Mouse (Mus musculus) kidney, adult 2 months (tissue): ENCODE results near the gene Cmpk2. TPM values are rescaled to one million over a fixed set of nuclear protein-coding genes. Genes with fewer than 3 reads are reported as not detected.
"Not testable (repeated sequence)": the region's sequence is repeated elsewhere in the genome, so short reads cannot be mapped to it uniquely, and the experiment has no call there.

Experiments
- DNase-seq: peaks from one replicate; pipeline ENCODE4 v3.0.0; 2021
- H3K27ac ChIP-seq: fragments of 200-500 bp; 2 replicates; pipeline ENCODE4 v1.5.1; 2012; ENCODE audit warnings: low read depth, low read length, control low read depth, inconsistent platforms; ENCODE audit not compliant: insufficient read depth
- H3K27me3 ChIP-seq: fragments of 200-500 bp; replicated peaks from 2 replicates; pipeline ENCODE4 v1.6.1; 2012; ENCODE audit warnings: mild to moderate bottlenecking, moderate library complexity, low read length, inconsistent platforms; ENCODE audit not compliant: control insufficient read depth, insufficient read depth
- H3K36me3 ChIP-seq: fragments of 200-500 bp; 2 replicates; pipeline ENCODE4 v1.6.1; 2012; ENCODE audit warnings: mild to moderate bottlenecking, moderate library complexity, low read length, inconsistent platforms; ENCODE audit not compliant: control insufficient read depth, insufficient read depth
- H3K4me1 ChIP-seq: fragments of 200-500 bp; 2 replicates; pipeline ENCODE4 v1.6.1; 2011; ENCODE audit warnings: low read length; ENCODE audit not compliant: control insufficient read depth, insufficient read depth
- H3K4me3 ChIP-seq: fragments of 200-500 bp; 2 replicates; pipeline ENCODE4 v1.5.1; 2011; ENCODE audit warnings: mild to moderate bottlenecking, low read depth, low read length, control low read depth; ENCODE audit not compliant: insufficient read depth
- CTCF ChIP-seq: fragments of 200-500 bp; conservative IDR thresholded peaks from 2 replicates; pipeline ENCODE4 v1.5.1; 2011; ENCODE audit warnings: low read depth, mild to moderate bottlenecking, control low read depth, low read length, moderate library complexity, mixed read lengths; ENCODE audit not compliant: insufficient read depth, insufficient read length
- POLR2A ChIP-seq: fragments of 200-500 bp; IDR thresholded peaks from one replicate; pipeline ENCODE4 v1.6.1; 2011; ENCODE audit warnings: low read depth, low read length, control low read depth
- WGBS: fragments of 180-500 bp; shearing (Covaris S2); methylation state at CpG from one replicate; pipeline ENCODE4 v1.1.7; 2018; 5-methylcytosine and 5-hydroxymethylcytosine counted together
- polyA plus RNA-seq: library from polyadenylated mRNA; depleted of rRNA; stranded (reverse); fragments of >200 nt; gene quantifications from 2 replicates; pipeline ENCODE4 v1.2.3, GENCODE M21; 2012

Cmpk2 gene
- polyA plus RNA-seq, 1 experiment, result 15.0 TPM

GRCm38 (mm10) chr12:26478196-26479004 is 9.4 kb downstream of the Cmpk2 start:
- Histone ChIP-seq H3K4me1 (peaks cover 2% of the 10 kb centered on the region), H3K36me3 (peaks cover 2% of the 10 kb centered on the region; the same call in 1 of the 2 replicates), H3K27me3 (no peaks in the 10 kb centered on the region; the same call in 1 of the 2 replicates), H3K4me3 (no peak overlapping the region), H3K27ac (no peak overlapping the region)
- peak; percentile 81 for DNase-seq
- 68% methylated on average over 18 of the region's 18 CpGs for WGBS
- TF ChIP-seq POLR2A, result no peak
- no peak for TF ChIP-seq CTCF

DNA sequence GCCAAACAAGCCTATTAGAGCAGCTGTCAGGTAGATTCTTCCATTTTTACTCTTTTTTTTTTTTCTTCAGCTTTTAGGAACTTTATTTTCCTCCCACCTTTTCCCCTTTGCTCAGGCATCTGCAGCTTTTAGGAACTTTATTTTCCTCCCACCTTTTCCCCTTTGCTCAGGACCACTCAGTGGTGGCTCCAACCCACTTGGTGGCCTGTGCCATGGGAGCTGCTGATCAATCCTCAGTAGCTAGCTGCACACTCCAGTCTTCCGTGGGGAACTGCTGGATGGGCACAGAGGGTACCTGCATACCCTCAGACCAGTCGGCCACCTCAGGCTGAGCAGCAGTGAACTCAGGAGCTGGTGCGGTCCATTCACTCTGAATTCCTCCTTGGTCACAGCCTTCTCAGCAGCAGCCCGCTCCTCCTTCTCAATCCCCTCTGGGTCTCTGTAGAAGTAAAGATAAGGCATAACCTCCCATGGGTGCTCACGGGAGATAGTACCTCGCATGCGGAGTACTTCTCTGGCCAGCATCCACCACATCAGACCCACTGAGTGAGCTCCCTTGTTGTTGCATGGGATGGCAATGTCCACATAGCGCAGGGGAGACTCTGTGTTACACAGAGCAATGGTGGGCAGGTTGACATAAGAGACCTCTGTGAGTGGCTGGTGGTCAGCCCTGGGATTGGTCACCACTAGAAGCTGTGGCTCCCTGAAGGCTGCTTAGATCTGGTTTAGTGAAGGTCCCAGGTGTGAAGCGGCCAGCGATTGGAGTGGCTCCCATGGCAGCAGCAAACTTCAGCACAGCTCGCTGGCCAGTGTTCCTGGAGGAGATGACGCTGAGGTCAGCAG is 17.0 kb downstream of the Cmpk2 start:
- not testable (repeated sequence) for DNase-seq, H3K27me3 ChIP-seq, H3K27ac ChIP-seq, H3K4me1 ChIP-seq, H3K36me3 ChIP-seq, H3K4me3 ChIP-seq
- WGBS, result 92% methylated on average over 12 of the region's 12 CpGs

- H3K36me3 ChIP-seq, result no peaks in the 10 kb centered on the region
- no peaks in the 10 kb centered on the region; the same call in 1 of the 2 replicates for H3K4me1 ChIP-seq
- TF ChIP-seq POLR2A, result no peak
- peak; percentile 61 for TF ChIP-seq CTCF
- no peak overlapping the region for H3K27ac ChIP-seq
- peak; percentile 70 for DNase-seq
- 37% methylated on average over 14 of the region's 14 CpGs for WGBS
- no peak overlapping the region for H3K4me3 ChIP-seq
- H3K27me3 ChIP-seq, result no peaks in the 10 kb centered on the region; the same call in 1 of the 2 replicates
Observed at GRCm38 (mm10) chr12:26487874-26488616, 19.0 kb downstream of the Cmpk2 start.

DNA sequence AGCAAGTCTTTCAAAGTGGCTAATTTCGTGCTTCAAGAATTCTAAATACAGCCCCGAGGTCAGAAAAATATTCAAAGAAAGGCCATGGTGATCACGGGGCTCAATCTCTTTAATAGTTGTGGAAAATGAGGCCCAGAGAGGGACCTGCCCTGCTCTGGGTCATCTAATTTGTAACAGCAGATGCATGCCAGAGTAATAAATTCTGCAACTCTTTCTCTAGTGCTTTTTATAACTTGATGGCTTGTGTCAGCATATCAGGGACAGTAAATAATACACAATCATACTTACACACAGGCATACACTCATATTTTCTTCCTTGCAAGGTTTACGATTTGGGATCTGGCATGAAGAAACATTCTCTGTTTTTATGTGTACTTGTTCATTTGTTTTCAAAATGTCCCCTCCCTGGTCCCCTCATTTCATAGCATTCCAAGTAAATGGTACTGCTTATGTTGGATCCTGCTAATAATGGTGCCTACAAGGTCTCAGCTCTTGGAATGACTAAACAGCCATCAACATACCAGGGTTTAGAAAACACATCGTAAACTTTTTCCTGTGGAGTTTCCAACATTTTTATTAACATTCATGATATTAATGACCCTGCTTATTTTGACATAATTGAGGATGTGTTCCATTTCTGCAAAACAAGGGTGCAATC is 19.7 kb downstream of the Cmpk2 start:
- no peaks in the 10 kb centered on the region; the same call in 1 of the 2 replicates for H3K27me3 ChIP-seq
- WGBS, result 33% methylated on average over 5 of the region's 5 CpGs
- no peak overlapping the region for H3K4me3 ChIP-seq
- H3K4me1 ChIP-seq, result no peaks in the 10 kb centered on the region; the same call in 1 of the 2 replicates
- DNase-seq, result peak; percentile 52
- no peak overlapping the region for H3K27ac ChIP-seq
- no peaks in the 10 kb centered on the region for H3K36me3 ChIP-seq
- TF ChIP-seq POLR2A, result no peak
- no peak for TF ChIP-seq CTCF

- Histone ChIP-seq H3K36me3 (no peaks in the 10 kb centered on the region), H3K27me3 (no peaks in the 10 kb centered on the region; the same call in 1 of the 2 replicates), H3K4me1 (no peaks in the 10 kb centered on the region; the same call in 1 of the 2 replicates), H3K4me3 (no peak overlapping the region), H3K27ac (no peak overlapping the region)
- DNase-seq, result no peak
- no peak for TF ChIP-seq CTCF
- TF ChIP-seq POLR2A, result no peak
- WGBS, result 97% methylated on average over 1 of the region's 1 CpGs
Observed at GRCm38 (mm10) chr12:26489942-26490341, 20.9 kb downstream of the Cmpk2 start.

DNA sequence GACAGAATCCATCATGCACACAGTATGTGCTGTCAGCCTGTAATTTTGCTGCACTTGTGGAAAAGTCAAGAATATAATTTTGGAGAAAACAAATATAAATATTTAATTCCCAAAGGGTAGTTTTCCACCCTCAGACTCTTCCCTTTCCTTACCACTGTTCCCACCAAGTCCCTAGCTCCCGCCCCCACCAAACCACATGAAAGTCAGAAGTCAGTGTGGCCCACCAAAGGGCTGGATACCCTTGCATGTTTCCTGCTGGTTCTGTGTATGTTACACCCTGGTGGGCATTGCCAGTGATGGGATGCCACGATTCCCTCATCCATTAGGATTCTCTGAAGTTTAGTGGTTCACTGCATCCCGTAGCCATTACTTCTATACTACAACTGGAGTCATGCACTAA is 32.0 kb downstream of the Cmpk2 start:
- H3K4me3 ChIP-seq, result no peak overlapping the region
- no peak overlapping the region for H3K27ac ChIP-seq
- no peaks in the 10 kb centered on the region for H3K4me1 ChIP-seq
- 92% methylated on average over 3 of the region's 3 CpGs for WGBS
- DNase-seq, result no peak
- H3K36me3 ChIP-seq, result no peaks in the 10 kb centered on the region
- no peak for TF ChIP-seq CTCF
- TF ChIP-seq POLR2A, result no peak
- no peaks in the 10 kb centered on the region for H3K27me3 ChIP-seq
